Mouse (Mus musculus) intestine, embryonic 14.5 days (tissue): ENCODE results near the gene Rhbdf1. TPM values are rescaled to one million over a fixed set of nuclear protein-coding genes. Genes with fewer than 3 reads are reported as not detected.

Source experiments
- ATAC-seq: fragments of 200-750 bp; cut with Nextera tagmentation; replicated peaks from 2 replicates; pipeline ENCODE4 v1.8.0; 2017; ENCODE audit warnings: low read depth, moderate number of reproducible peaks, moderate TSS enrichment, moderate library complexity; ENCODE audit not compliant: low FRiP score, low TSS enrichment
- DNase-seq: peaks from one replicate; pipeline ENCODE4 v3.0.0-alpha.2; 2018; ENCODE audit warnings: low spot score
- H3K27ac ChIP-seq: fragments of 300-500 bp; sonication (generic); 2 replicates; pipeline ENCODE4 v1.5.1; 2014; ENCODE audit warnings: low read depth, mild to moderate bottlenecking, control low read depth
- H3K27me3 ChIP-seq: fragments of 300-500 bp; sonication (generic); replicated peaks from 2 replicates; pipeline ENCODE4 v1.6.1; 2014; ENCODE audit warnings: low read length, control low read depth; ENCODE audit not compliant: control insufficient read depth, insufficient read depth
- H3K36me3 ChIP-seq: fragments of 300-500 bp; sonication (generic); 2 replicates; pipeline ENCODE4 v1.6.1; 2014; ENCODE audit warnings: low read length, control low read depth; ENCODE audit not compliant: control insufficient read depth, insufficient read depth
- H3K4me1 ChIP-seq: fragments of 300-500 bp; sonication (generic); replicated peaks from 2 replicates; pipeline ENCODE4 v1.6.1; 2014; ENCODE audit warnings: low read length, control low read depth, mixed read lengths; ENCODE audit not compliant: control insufficient read depth, insufficient read depth
- H3K4me2 ChIP-seq: fragments of 300-500 bp; sonication (generic); 2 replicates; pipeline ENCODE4 v1.6.1; 2014; ENCODE audit warnings: low read length
- H3K4me3 ChIP-seq: fragments of 300-500 bp; sonication (generic); 2 replicates; pipeline ENCODE4 v1.5.1; 2014; ENCODE audit warnings: low read depth, low read length, control low read depth, mixed read lengths
- H3K9ac ChIP-seq: fragments of 300-500 bp; sonication (generic); 2 replicates; pipeline ENCODE4 v1.6.1; 2014; ENCODE audit warnings: mild to moderate bottlenecking, low read length
- H3K9me3 ChIP-seq: fragments of 300-500 bp; sonication (generic); 2 replicates; pipeline ENCODE4 v1.6.1; 2016; ENCODE audit warnings: low read length, control low read depth; ENCODE audit not compliant: control insufficient read depth
- WGBS: fragments of 180-500 bp; shearing (Covaris S2); extraction: QIAGEN DNeasy Blood & Tissue Kit; methylation state at CpG from one replicate; pipeline ENCODE4 v1.1.7; 2014; 5-methylcytosine and 5-hydroxymethylcytosine counted together
- polyA plus RNA-seq: library from polyadenylated mRNA; unstranded; fragments of >200 nt; fragmentation: Nextera tagmentation; extraction: Ambion mirVana; gene quantifications from 2 replicates; pipeline ENCODE4 v1.2.1, GENCODE M21; 2014

The Rhbdf1 gene
- polyA plus RNA-seq, 1 experiment from 2014 or later: 57.9 TPM

- Histone ChIP-seq H3K4me2 (peak overlapping the region; percentile 74), H3K4me3 (peak overlapping the region; percentile 88), H3K36me3 (peaks cover 14% of the 10 kb centered on the region), H3K27ac (peak overlapping the region; percentile 98), H3K9ac (peak overlapping the region; percentile 97), H3K27me3 (no peaks in the 10 kb centered on the region), H3K4me1 (peaks cover 49% of the 10 kb centered on the region), H3K9me3 (no peaks in the 10 kb centered on the region)
- no peak for DNase-seq
- no peak; the same call in 1 of the 2 replicates for ATAC-seq
- 29% methylated on average over 10 of the region's 10 CpGs for WGBS
These were observed 1.4 kb downstream of the Rhbdf1 start for GRCm38 (mm10) chr11:32220607-32221224.

- no peak overlapping the region for H3K4me2 ChIP-seq
- H3K4me1 ChIP-seq: peaks cover 34% of the 10 kb centered on the region
- no peak overlapping the region for H3K9ac ChIP-seq
- no peak for DNase-seq
- H3K27me3 ChIP-seq: no peaks in the 10 kb centered on the region
- WGBS: 85% methylated on average over 10 of the region's 10 CpGs
- no peak overlapping the region for H3K27ac ChIP-seq
- ATAC-seq: no peak
- H3K9me3 ChIP-seq: no peaks in the 10 kb centered on the region
- H3K4me3 ChIP-seq: no peak overlapping the region
- peaks cover 28% of the 10 kb centered on the region for H3K36me3 ChIP-seq
These were observed 2.8 kb downstream of the Rhbdf1 start for GRCm38 (mm10) chr11:32219287-32219686.

GRCm38 (mm10) chr11:32218501-32219050, 3.5 kb downstream of the Rhbdf1 start:
- DNase-seq: no peak

DNA sequence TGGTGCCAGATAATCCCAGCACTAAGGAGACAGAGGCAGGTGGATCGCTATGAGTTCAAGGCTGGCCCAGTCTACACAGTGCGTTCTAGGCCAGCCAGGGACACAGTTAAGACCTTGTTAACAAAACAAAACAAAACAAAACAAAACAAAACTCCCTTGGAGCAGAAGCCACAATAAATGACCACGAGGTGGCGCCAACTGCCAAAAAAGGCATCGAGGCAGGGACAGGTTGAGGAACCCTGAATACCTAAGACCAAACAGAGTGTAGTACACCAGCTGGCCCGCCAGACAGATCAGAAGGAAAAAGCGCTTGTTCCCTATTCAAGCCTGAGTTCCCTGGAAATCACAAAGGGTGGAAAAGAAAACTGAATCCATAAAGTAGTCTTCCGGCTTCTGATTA, 5.2 kb downstream of the Rhbdf1 start:
- no peak overlapping the region for H3K9ac ChIP-seq
- H3K27me3 ChIP-seq: no peaks in the 10 kb centered on the region
- H3K36me3 ChIP-seq: peaks cover 53% of the 10 kb centered on the region
- H3K27ac ChIP-seq: no peak overlapping the region
- no peak overlapping the region for H3K4me3 ChIP-seq
- DNase-seq (peak; percentile 86), ATAC-seq (no peak)
- 28% methylated on average over 8 of the region's 8 CpGs for WGBS
- H3K4me2 ChIP-seq: no peak overlapping the region
- H3K4me1 ChIP-seq: peaks cover 22% of the 10 kb centered on the region
- no peaks in the 10 kb centered on the region for H3K9me3 ChIP-seq

More at GRCm38 (mm10) chr11:32218501-32219050, 3.5 kb downstream of the Rhbdf1 start:
- Histone ChIP-seq H3K4me2 (no peak overlapping the region), H3K36me3 (peaks cover 36% of the 10 kb centered on the region), H3K4me1 (peaks cover 32% of the 10 kb centered on the region), H3K27me3 (no peaks in the 10 kb centered on the region), H3K4me3 (no peak overlapping the region), H3K27ac (no peak overlapping the region), H3K9ac (no peak overlapping the region), H3K9me3 (no peaks in the 10 kb centered on the region)
- no peak for ATAC-seq
- 60% methylated on average over 6 of the region's 6 CpGs for WGBS

GRCm38 (mm10) chr11:32215372-32216162, 6.5 kb downstream of the Rhbdf1 start:
- no peak overlapping the region for H3K4me3 ChIP-seq
- peaks cover 66% of the 10 kb centered on the region for H3K36me3 ChIP-seq
- H3K27me3 ChIP-seq: no peaks in the 10 kb centered on the region
- H3K4me1 ChIP-seq: peaks cover 17% of the 10 kb centered on the region
- no peaks in the 10 kb centered on the region for H3K9me3 ChIP-seq
- no peak overlapping the region for H3K9ac ChIP-seq
- ATAC-seq: no peak
- 94% methylated on average over 18 of the region's 18 CpGs for WGBS
- no peak overlapping the region for H3K27ac ChIP-seq
- no peak overlapping the region for H3K4me2 ChIP-seq
- DNase-seq: no peak

DNA sequence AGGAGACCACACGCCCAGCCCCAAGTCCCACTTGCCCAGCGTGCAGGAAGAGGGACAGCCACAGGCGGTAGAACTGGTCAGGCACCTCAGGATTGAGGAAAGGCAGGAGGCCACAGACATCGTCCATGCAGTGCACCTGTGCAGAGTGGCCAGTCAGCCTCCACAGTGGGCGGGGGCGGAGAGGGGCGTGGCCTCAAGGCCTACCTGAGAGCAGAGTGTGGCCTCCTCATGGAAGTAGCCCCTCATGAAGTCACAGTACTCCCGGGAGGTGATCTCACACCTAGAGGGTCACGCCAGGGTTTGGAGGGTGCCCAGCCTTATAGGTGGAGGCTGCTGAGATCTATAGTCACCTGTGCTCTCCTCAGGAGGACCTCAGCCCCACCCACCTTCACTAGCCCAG, 11.5 kb downstream of the Rhbdf1 start:
- H3K36me3 ChIP-seq: peaks cover 80% of the 10 kb centered on the region
- ATAC-seq (no peak), DNase-seq (no peak)
- WGBS: 85% methylated on average over 9 of the region's 9 CpGs
- H3K9me3 ChIP-seq: no peaks in the 10 kb centered on the region
- no peak overlapping the region for H3K4me3 ChIP-seq
- no peak overlapping the region for H3K4me2 ChIP-seq
- H3K4me1 ChIP-seq: peaks cover 5% of the 10 kb centered on the region; the same call in 1 of the 2 replicates
- H3K27ac ChIP-seq: no peak overlapping the region
- no peaks in the 10 kb centered on the region for H3K27me3 ChIP-seq
- H3K9ac ChIP-seq: no peak overlapping the region

- DNase-seq (peak; percentile 94), ATAC-seq (peak; percentile 100)
- Histone ChIP-seq H3K9me3 (no peaks in the 10 kb centered on the region), H3K4me2 (peak within 1 kb of the TSS; percentile 61), H3K4me1 (peaks cover 5% of the 10 kb centered on the region; the same call in 1 of the 2 replicates), H3K4me3 (peak within 1 kb of the TSS; percentile 64), H3K9ac (peak within 1 kb of the TSS; percentile 62), H3K27me3 (no peaks in the 10 kb centered on the region), H3K27ac (peak within 1 kb of the TSS; percentile 47; the same call in 1 of the 2 replicates), H3K36me3 (peaks cover 26% of the 10 kb centered on the region)
- under 1% methylated on average over 52 of the region's 52 CpGs for WGBS
These were observed 16.8 kb downstream of the Rhbdf1 start, which contains the start of gene Snrnp25 for GRCm38 (mm10) chr11:32205058-32205873. TSS of gene Snrnp25 (plus strand) at chr11:32205415.
